Mouse (Mus musculus): Measurements from ENCODE around the gene Gm10447.
"Not testable (repeated sequence)": the region's sequence is repeated elsewhere in the genome, so short reads cannot be mapped to it uniquely, and the experiment has no call there.

The Gm10447 gene

DNA sequence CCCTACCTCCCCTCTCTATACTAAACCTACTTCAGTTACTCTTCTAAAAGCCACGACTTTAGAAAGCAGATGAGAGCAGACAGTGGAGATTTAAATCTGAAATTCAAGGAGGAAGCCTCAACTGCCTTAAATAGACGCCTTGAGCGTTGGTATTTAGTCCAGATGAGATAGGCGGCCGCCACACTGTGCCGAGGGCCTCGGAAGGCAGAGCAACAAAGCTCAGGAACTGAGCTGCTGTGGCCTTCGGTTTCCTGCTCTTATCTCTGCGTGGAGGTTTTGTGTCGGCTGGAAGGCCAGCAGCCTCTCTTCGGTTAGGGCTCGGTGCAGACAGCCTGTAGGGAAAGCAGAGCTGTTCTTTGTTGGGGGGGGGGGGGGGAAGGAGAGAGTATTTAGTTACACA lies 15.0 kb downstream of the Gm10447 start:
- DNase-seq: no peak

DNA sequence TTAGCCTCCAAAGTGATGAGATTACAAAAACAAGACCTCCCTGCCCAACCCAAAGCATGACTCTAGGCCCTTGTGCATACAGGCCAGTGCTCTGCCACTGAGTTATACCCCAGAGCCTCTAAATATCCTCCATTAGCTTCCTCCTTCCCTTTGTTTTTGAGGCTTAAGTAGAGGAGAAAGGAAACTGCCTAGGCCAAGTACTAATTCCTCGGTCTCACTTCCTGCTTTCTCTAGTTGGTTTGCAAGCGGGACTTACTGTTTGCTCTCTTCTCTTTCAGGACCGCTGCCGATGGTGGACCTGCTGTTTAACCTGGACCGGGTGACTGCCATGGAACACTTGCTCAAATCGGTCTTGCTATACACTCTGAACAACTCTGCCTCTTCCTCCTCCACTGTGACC lies 20.6 kb downstream of the Gm10447 start:
- no peak for DNase-seq

DNA sequence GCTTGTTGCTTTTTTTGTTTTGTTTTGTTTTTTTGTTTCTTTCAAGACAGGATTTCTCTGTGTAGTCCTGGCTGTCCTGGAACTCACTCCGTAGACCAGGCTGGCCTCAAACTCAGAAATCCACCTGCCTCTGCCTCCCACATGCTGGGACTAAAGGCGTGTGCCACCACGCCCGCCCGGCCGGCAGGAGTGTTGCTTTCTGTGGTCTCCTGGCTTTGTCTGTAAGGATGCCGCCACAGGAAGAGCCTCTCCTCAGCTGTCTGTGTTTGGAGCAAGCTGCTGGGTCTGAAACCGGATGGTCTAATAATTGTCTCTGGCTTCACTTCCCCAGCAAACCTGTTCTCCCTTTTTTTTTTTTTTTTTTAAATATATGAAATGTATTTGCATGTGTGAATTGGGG lies 21.4 kb downstream of the Gm10447 start:
- no peak for DNase-seq

DNA sequence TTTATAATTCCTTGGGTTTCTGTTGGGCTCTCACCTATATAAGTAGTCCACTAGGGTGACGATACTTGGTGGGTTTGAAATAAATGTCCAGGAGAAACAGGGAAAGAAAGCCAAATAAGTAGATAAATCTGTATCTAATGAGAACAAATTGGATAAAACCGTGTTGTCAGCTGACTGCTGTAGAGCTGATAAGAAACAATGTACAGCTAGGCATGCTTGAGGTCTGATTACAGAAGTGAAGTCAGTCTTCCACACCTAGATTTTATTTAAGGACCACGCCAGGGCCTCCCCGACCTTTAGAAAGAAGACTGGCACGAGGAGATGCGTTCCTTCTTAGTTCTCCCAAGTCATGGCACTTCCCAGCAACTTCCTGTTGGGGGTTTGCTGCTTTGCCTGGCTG lies 23.9 kb downstream of the Gm10447 start:
- DNase-seq: no peak

DNA sequence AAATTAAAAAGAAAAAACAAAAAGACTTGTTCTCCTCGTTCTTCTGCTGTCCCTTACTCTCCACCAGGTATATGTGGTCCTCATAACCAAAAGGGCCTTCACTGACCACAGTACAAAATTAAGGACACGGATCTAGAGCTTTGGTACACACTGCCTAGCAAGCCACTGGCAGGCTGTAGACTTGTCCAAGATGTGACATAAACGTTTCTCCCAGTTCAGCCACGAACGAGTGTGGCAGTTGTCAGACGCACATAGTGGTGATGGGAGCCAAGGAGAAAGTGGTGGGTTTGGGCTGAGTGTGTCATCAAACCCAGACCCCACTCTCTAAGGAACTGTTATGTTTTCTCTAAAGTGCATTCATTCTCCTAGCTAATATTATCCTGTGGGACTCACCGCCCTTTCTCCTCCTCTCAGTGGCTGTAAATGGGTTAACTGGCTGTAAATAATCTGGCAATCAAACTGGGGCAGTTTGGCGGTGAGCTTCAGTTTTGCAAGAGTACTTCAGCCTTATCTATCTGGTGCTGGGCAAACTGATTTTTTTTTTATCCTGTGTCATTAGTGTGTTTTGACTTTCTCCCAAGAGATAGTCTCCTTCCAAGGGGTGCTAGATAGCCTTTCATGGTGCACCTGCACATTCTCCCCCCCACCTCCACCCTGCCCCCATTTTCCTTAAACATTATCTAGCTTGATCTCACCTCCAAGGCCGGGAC lies 25.4 kb downstream of the Gm10447 start:
- peak; percentile 16 to 48 for DNase-seq

DNA sequence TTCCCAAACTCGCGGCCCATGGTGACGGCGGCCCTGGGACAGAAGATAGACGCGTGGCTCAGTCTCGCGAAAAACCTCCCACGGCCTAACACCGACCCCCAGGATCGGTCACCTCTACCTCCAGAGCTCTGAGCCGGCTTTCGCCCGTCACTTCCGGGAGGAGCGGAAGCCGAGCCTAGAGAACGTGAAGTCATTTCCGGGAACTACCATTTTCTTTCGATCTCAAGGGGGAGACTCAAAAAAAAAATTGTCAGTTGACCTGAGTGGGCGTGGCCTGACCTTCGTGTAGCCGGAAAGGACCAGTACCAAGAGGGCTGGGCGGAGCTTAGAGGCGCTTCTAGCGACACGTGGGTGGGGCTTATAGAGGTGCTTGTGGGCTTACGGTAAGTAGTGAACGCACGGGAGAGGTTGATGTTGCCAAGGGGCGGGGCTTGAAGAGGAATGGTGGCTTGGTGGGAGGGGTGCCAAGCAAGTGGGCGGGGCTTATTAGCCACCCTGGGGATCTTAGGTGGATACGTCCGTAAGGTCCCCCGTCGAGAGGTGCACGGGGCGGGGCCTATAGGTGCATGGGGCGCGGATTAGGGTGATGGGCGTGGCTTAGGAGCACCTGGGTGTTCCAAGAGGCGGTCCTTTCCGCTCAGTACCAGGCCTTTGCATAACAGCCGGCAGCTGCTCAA lies 26.1 kb downstream of the Gm10447 start, which contains the start of the genes Uqcrq and Gdf9:
TSS of gene Uqcrq (minus strand) at position 162 of the 677 bp plus-strand sequence.
TSS of gene Gdf9 (plus strand) at position 354 of the 677 bp plus-strand sequence.
- DNase-seq: peak; percentile 100

DNA sequence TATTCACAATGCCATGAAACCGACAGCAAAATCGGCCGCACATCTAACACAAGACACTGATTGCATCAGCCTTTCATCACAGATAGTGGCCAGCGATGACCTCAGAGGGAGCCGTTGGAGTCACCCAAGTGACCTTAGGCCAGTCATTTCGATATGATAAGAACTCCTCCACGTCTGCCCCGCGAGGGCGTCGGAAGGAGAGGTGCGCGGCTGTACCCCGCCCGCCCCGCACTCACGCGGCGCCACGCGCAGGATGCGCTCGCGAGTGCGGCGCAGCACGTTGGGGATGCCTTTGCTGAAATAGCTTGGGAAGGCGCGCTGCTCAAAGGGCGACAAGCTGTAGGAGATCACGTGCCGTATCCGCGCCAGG lies 26.6 kb downstream of the Gm10447 start:
- DNase-seq: no peak

DNA sequence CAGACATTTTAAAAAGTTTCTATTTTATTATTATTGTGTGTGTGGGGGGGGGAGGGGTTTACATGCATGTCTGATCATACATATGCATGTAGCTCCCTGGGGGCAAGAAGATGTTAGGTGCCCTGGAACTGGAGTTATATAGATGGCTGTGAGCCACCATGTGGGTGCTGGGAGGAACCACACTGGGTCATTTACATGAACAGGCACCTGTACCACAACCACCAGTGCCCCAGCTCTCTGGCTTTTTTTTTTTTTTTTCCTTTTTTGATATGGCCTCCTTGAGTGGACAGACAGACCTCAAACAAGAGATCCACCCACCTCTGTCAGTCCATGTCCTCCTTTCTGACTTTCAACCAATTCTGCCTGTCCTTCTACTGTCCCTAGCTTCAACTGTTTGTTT lies 27.7 kb downstream of the Gm10447 start:
- DNase-seq: no peak

DNA sequence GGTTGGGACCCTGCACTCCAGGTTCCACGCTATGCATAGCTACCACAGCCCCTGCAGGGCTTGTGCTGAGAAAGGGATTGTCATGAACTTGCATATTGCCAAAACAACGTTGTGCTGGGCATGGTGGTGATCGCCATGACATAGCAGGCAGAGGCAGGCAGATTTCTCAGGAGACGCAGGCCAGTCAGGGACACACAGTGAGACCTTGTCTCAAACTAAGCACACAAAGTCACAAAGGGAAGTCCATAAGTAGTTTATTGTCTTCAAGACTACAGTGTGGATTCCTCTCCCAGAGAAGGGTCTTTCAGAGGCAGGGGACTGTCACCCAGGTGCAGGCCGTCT lies 28.2 kb downstream of the Gm10447 start:
- no peak for DNase-seq

DNA sequence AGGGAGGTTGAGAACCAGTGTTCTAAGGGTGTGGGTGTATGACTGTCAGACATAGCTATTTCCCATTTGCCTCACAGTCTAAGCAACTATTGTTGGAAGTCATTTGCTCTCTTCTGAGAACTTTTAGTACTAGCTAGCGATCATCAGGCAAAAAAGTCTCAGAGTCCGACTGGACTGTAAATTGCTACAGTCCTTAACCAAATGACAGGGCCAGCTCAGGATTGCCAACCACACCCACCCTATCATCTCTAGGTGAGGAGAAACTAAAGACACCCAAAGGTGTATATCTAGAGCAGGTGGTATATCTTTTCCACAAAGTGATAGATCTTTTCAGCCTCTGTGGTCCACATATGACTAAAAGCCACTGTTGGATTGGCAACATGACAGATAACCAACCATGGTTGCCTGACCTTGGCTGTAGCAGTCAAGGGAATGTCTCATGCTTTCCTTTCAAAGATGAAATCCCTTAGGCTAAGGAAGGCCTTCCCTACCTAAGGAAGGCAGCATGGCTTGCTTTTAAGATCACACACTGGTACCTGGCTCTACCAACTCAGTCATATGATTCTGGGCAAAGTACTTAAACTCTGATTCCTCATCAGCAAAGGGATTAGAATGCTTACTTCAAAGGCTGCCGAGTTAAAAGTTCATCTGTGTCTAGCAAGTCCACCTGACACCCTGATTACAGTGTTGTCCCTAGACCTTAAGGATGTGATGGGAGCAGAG lies 28.8 kb downstream of the Gm10447 start:
- DNase-seq: no peak

DNA sequence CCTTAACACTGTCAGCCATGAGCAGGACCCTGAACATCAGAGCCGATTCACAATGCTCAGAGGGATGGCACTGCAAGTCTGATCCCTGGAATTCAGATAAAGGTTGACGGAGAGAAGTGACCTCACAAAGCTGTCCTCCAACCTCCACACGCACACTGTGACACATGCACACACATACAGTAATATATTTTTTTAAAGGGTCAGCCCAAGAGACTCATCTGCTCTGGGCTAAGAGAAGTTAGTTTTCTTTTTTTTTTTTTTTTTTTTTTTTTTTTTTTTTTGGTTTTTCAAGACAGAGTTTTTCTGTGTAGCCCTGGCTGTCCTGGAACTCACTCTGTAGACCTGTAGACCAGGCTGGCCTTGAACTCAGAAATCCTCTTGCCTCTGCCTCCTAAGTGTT lies 30.0 kb downstream of the Gm10447 start:
- DNase-seq: not testable (repeated sequence)

DNA sequence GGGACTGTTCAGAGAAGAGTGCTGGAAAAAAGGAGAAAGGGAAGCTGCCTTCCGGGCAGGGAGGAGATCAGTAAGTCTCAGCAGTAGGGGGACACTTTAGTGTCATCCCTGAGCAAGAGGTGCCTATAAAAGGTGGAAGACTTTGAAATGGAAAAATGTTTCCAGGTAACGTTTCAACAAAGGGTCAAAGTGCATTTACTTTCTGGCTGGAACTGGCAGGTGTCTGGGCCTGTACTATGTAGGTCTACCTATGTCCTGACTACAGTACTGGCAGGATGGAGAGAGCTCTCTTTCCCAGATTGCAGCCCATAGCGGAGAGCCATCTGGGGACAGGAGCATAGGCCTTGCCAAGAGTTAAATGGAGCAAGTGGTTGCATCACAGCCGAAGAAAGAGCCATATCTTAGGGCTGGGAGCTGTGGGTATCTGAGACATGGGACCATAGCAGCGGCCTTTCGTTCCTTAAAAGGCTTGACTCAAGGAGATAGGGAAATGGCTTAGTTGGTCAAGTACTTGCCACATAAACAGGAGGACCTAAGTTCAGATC lies 31.1 kb downstream of the Gm10447 start:
- no peak for DNase-seq

DNA sequence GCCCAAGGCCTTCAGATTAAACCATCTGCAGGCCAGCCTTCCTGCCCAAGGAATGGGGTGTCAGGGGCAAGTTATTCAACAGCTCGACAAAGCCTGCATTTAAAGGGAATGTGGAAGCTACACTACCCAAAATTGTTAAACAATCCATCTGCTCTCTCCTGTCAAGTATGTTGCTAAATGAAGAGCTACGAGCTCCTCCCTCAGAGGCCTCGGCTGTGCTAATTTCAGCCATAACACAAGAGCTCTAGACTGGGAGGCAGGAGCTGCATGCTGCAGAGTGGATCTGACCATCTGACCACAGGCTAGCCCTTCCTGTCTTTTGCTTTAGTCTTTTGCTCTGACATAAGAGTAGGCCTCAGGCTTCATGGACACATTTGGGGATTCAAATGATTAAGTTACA lies 31.7 kb downstream of the Gm10447 start:
- DNase-seq: no peak

DNA sequence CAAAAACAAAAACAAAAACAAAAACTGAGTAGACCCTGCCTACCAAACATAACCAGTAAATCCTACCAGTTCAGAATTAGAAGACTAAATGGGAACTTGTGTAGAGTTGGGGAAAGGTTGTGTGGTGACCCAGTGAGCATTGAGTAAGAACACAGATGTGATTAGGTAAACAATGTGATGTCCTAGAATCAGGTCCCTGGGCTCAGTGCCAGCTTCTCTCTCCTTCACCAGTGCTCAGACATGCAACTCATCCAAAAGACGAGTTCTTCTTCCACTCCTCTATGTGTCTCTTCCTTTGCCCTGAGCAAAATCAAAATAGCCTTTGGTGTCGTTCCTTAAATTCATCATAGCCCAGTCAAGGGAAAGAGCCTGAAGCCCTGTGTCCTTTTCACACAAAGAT lies 32.1 kb downstream of the Gm10447 start:
- no peak for DNase-seq

DNA sequence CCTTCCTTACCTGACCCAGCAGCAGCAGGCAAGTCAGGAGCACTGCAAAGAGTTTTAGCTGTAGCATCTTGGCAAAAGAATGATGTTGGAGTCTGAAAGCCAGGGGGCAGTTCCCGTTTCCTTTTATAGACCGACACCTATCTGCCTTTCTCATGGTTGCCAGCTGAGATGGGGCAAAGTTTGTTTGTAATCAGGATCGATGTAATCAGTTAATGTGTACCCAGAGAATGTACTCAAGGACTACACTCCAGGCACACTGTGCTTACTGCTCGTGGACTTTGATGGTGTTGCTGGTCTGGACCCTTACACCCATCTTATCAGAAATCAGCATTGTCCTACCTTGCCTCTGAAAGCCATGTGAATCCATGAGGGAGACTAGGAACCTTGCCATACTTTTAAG lies 33.9 kb downstream of the Gm10447 start, which contains the start of gene Leap2:
TSS of gene Leap2 (minus strand) at position 135 of the 400 bp plus-strand sequence.
- DNase-seq: no peak

DNA sequence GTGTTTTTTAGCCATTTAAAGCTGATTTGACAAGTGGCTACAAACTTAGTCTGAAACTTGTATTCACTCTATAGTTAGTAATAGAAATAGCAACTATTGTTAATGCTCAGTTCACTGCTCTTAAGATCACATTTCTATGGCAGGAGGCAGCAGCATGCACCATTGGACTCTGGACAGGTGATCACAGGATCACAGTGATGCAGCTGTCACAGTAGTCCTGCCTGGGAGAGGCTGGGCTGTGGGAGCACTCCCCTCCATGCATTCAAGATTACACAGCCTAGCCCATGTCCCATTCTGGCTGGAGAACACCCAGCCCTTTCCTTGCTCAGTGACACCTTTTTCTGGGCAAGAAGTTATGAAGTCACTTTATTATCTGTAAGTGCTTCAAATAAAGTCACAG lies 38.9 kb downstream of the Gm10447 start:
- no peak for DNase-seq

DNA sequence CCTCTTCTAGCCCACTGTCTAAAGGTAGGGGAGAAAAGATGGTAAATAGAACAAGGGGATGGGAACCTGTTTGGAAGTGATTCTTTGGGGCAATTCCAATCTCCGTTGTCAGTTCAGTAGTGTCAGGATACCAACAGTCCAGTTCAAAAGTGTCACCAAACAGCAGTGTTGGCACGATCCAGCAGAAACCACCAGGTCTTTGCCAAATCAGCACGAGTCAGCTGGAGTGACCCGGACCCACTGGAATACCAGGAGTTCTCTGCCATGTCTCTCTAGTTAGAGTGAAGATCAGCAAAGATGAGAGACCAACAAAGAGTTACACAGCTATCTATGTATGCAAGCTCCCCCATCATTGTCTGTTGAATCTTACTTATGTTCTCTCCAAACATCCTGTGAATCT lies 43.0 kb downstream of the Gm10447 start:
- DNase-seq: no peak

DNA sequence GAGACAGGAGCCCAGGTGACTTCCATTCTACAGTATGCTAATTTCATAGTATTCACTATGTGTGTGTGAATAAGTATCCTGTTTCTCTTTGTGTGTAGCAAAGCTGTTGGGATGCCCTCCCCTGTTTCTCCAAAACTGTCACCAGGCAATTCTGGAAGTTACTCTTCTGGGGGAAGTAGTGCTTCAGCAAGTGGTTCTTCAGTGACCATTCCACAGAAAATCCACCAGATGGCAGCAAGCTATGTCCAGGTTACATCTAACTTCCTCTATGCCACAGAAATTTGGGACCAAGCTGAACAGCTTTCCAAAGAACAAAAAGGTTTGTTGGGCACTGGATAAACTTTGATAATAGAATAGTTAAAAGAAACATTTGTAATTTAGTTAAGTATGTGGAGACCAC lies 45.2 kb downstream of the Gm10447 start:
- no peak for DNase-seq

All from lung, adult 18-20 months (tissue).